Mouse (Mus musculus) gastrocnemius, postnatal 14 days (tissue): ENCODE results near the gene Supt16. TPM values are rescaled to one million over a fixed set of nuclear protein-coding genes. Genes with fewer than 3 reads are reported as not detected.

Source experiments
- DNase-seq: peaks from one replicate; pipeline ENCODE4 v3.0.0; 2021; ENCODE audit warnings: mixed read lengths
- intact Hi-C: fragments of 180-260 bp; cut with DNase I; formaldehyde crosslinking; loops from one replicate; pipeline ENCODE4 v1.15.1; 2025; ENCODE audit warnings: low total_unique reads
- total RNA-seq, 2 experiments: library from RNA; stranded (reverse); gene quantifications; 2 replicates each; pipeline ENCODE4 v1.2.3; 2021

Gene Supt16
- total RNA-seq, 2 experiments from 2014 or later: 15.7 to 16.1 TPM

DNA sequence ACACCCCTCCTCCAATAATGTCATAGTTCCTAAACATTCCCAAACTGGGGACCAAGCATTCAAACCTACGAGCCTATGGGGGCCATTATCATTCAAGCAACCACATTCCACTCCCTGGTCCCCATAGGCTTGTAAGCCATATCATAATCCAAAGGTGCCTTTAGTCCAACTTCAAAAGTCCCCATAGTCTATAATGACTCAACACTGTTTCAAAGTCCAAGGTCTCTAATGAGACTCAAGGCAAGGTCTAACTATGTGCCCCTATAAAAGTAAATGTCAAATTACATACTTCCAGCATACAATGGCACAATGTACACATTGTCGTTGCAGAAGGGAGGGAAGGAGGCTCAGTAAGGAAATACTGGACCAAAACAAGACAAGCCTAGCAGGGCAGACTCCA is 42.2 kb downstream of the Supt16 start:
- no peak for DNase-seq
- intact Hi-C loops: no loop called here

DNA sequence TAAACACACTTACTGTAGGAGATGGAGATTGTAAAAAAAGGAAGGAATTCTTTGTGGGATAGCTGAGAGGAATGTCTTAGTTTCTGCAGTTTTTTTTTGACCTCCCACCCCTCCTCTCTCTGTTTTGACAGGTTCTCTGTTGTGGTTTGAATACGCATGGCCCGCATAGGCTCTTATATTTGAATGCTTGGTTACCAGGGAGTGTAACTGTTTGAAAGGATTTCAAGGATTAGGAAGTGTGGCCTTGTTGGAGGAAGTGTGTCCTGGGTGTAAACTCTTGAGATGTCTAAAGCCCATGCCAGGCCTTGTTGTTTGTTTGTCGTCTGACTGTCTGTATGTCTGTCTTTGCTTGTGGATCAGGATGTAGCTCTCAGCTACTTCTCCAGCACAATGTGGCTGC is 44.6 kb downstream of the Supt16 start:
- no peak for DNase-seq
- intact Hi-C loops: no loop called here

DNA sequence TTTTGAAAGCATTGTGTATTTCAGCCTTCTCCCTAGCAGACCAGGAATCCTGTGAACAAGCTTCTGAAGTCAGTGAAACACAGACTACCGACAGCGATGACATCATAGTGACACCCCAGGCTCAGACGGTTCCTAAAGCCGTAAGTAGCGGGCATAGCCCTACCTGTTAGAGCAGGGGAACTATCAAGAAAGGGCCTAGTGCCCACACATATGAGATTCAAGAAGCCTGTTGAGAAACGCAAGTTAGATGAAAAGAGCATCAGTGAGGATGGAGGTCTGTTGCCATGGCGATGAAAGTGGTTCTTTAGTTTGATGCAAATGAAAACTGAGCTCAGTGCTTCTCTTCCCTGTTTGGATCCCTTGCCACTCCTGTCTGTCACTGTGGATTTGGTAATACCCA is 45.0 kb downstream of the Supt16 start:
- intact Hi-C loops: no loop called here
- DNase-seq: no peak

DNA sequence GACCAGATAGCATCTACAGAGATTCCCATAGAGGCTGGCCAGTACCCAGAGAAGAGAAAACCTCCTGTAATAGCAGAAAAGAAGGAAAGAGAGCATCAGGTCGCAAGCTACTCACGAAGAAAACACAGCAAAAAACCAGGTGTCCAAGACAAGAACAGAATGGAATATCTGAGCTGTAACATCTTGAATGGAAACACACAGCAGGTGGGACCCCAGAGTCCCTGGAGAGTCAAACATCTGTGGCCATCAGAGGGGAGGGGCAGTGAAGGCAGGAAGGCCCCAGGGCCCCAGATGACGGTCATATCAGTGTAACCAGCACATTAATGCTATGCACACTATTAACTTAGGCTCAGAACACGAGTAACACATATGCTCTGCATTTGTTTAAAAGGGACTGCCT is 47.3 kb downstream of the Supt16 start:
- no peak for DNase-seq
- intact Hi-C loops: no loop called here

DNA sequence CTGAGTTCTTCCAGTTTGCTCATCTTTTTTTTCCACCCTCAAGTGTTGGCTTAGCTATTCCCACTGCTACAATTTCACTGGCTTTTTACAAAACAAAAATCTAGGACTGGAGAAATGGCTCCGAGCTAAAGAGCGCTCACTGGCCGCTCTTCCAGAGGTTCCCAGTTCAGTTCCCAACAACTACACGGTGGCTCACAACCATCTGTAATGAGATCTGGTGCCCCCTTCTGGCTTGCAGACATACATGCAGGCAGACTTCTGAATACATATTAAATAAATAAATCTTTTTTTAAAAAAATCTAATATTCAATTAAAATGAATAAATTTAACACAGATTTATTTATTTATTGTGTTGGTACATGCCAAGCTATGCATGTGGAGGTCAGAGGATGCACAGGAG is 50.7 kb downstream of the Supt16 start:
- DNase-seq: no peak
- intact Hi-C loops: no loop called here

DNA sequence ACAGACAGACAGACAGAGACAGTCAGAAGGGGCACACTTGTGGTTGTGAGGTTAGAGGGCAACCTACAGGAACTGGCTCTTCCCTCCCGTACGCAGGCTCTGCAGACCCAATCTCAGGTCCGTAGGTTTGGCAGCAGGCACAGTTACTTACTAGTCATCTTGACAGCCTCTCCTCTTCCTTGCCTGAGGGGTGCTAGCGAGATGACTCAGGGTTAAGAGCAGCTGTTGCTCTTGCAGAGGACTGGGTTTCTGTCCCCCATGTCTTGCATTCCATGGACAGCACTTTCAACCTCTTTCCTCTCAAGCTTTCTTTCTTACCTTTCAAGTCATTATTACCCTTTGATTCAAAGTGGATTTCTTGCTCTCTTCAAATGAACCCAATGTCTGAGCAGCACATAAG is 53.1 kb downstream of the Supt16 start:
- intact Hi-C loops: no loop called here
- no peak for DNase-seq

DNA sequence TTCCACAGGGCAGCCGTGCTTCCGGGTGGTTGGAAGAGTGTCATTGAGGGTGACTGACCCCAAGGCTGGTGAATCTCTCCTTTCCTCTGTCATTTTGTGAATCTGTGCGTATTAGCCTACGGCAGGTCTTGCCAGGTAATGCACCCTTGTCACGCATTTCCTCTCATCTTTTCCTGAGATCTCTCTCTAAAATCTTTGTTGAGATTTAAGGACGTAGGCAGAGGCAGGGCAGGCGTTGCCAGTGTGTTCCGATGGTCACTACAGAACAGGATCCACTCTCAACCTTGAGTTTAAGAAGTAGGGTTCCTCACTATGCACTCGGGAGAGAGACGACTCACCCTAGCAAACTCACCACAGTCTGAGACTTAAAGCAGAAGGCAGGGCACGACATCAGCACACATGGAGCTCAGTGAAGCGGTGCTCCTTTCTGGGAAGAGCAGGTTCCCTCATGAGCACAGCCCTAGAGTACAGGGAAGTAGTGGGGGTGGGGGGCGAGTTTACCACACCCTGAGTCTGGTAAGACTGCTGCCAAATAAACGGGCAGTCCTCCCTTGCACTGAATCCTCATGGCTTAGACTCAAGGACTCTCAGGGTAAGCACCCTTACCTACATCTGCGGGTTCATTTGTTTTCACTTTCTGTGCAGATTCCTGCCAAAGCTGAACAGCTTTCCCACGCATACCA is 55.6 kb downstream of the Supt16 start:
- intact Hi-C loops: no loop called here
- no peak for DNase-seq

DNA sequence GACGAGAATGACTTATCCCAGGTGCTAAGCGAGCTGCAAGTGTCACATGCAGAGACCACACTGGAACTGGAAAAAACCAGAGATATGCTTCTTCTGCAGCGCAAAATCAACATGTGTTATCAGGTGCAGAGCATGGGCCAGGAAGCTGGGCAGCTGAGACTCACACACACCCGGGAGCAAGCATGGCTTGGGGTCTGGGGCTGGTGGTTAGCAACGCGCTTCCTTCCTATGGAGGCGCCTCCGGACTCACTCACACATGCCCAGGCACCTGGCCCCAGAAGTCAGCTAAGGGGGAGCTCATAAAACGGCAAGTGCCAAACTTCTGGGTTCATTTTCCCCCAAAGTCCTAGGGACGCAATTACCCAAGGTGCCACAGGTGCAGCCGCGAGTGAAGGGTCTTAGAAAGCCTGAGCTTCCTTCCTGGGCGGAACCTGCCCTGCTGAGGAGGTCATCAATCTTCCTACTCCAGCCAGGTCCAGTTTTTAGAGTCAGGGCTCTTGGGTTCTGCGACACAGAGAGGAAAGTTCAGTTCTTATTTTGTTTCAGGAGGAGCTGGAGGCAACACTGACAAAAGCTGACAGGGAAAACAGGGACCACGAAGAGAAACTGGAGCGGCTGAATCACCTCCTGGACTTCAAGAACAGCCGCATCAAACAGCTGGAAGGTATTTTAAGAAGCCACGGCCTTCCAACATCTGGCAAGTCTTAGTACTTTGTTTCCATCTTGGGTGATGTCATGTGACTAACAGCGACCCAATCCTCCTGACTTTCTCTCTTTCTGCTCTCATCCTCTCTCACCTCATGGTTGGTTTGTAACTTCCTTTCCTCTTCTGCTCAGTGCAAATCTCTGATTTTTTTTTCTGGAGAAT is 56.4 kb downstream of the Supt16 start:
- DNase-seq: no peak
- intact Hi-C loops: no loop called here

DNA sequence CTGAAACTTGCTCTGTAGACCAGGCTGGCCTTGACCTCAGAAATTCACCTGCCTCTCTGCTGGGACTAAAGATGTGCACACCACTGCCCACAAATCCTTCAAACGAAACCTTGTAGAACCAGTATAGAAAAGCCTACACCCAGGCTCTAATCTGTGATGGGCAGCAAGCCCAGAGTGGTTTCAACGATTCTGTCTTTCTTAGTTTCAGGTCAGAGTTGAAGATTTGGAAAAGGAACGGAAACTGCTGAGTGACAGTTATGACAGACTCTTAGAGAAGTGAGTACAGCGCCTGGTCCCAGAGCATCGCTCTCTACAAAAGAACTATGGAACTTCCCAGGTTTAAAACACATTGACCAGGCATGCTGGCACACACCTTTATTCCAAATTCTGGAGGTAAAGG is 63.6 kb downstream of the Supt16 start:
- intact Hi-C loops: no loop called here
- no peak for DNase-seq

DNA sequence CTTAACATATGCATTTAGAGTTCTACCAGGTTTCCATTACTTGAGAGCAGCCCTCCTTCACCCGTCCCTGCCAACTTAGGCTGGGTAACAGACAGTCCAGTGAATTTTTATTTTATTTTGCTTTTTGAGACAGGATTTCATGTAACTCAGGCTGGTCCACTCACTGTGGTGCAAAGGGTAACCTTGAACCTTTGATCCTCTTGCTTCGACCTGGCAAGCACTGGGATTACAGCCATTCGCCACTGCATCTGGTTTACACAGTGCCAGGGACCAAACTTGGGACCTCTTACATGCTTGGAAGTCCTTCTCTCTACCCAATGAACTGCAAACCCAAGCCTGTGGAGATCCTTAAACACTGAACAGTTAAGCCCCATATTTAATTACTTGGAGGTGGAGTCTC is 72.6 kb downstream of the Supt16 start:
- DNase-seq: no peak

DNA sequence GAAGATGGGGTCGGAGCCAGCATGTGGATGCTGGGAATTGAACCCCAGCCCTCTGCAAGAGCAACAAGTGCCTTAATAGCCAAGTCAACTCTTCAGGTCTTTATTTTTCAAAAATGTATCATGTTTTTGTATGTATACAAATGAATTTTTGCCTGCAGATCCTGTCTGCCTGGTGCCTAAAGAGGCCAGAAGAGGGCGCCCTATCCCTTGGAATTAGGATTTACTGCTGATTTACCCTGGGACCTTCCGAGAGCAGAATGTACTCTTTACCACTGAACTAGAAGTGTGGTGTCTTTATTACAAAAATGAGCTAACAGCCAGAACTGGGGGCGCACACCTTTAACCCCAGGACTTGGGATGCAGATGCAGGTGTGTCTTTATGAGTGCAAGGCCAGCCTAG is 73.3 kb downstream of the Supt16 start:
- intact Hi-C loops: loop anchor here (10.0 kb wide), 1 partner anchor 71 kb away; the partner anchor contains the start of gene Supt16
- DNase-seq: peak; percentile 53

More for the DNA sequence above, 72.6 kb downstream of the Supt16 start:
- intact Hi-C loops: loop anchor here (10.0 kb wide), 1 partner anchor 70 kb away; the partner anchor contains the start of gene Supt16

DNA sequence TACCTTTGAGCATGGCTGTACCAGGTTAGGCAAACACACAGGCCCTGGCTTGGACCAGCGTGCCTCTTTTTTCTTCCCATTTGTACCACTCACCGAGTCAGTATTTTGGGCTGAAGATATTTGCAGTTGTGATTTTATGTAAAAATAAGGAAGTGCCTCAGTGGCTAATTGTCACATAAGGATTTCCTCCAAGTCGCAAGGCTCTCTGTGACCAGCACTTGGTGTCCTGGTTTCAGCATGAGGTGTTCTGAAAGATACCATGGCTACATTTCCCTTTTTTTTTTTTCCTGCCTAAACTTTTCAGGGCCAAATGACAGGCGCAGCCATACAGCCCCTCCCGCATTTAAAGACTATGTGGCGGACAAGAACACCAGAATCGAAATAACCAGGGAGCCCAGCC is 77.0 kb downstream of the Supt16 start:
- intact Hi-C loops: loop anchor here (10.0 kb wide), 1 partner anchor 75 kb away; the partner anchor contains the start of gene Supt16
- no peak for DNase-seq

DNA sequence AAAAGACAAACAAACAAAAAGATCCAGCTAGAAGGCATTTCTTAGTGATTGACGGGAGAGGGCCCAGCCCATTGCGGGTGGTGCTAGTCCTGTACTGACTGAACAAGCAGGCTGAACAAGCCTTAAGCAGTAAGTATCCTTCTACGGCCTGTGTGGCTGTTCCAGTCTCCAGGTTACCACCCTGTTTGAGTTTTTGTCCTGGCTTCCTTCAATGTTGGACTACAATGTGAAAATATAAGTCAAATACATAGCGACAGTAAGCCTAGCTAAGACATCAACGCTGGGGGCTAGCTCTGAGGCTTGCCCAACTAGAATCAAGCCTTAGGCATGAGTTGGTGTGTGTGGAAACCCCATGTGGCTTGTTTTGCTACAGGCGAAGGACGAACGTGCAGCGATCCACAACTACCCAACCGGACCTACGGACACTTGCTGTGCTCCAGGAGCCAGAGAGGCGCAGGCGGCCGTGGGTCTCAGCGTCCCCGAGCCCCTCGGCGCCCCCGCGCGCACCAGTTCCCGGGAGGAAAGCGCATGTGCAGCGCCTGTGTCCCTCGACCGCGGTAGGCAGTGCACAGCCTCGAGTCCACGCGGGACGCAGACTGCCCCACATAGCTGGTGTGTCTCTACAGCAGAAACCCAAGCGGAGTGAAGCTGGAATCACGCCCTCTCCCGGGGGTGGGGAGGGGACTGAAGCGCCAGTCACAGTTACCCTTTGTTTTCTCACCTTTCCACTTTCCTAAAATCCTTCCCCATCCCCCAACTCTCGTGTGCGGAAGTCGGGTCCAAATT is 78.2 kb downstream of the Supt16 start:
- peak; percentile 41 for DNase-seq
- intact Hi-C loops: no loop called here

DNA sequence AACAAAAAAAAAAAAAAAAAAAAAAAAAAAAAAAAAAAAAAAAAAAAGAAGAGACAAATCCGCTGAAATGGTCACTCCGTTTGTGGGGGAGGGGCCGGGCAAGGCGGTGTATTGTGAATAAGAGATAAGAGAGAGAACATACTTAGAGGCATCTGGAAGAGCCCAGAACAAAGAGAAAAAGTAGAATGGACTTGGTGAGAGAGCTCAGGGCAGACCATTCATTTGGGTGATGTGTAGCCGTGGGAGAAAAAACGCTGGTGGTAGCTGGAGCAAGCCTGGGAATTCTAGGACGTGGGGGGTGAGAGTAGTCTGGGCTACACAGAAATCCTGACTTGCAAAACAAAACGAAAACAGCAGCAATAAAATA is 78.8 kb downstream of the Supt16 start:
- intact Hi-C loops: no loop called here
- no peak for DNase-seq

DNA sequence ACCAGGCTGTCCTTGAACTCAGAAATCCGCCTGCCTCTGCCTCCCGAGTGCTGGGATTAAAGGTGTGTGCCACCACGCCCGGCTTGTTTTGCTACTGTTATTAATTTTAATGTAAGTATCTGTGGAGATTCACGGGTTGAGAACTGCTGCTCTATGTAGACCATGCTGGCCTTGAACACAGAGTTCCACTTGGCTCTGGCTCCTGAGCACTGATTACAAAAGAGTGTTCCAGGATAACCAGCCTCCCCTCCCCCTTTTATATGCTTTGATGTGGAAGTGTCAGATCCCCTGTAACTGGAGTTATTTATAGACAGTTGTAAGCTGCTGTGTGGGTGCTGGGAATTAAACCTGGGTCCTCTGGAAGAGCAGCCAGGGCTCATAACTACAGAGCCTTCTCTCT is 80.0 kb downstream of the Supt16 start:
- DNase-seq: no peak
- intact Hi-C loops: no loop called here

DNA sequence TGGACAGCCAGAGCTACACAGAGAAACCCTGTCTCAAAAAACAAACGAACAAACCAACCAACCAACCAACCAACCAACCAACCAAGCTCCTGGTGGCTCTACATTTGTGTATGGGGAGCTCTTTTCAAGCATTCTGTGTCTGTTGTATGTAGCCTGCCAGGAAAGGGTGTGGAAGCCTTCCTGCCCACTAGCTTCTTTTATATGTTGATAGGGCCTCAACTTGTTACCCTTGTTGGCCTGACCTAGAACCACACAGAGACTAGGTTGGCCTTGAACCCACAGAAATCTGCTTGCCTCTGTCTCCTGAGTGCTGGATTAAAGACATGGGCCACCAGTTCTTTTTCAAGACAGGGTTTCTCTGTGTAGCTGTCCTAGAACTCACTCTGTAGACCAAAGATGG is 83.1 kb downstream of the Supt16 start:
- intact Hi-C loops: no loop called here
- DNase-seq: no peak
